Mouse (Mus musculus) yolk sac, embryonic 10.5 days (tissue): Measurements from ENCODE around the gene Olfr1201.

ENCODE experiments used
- DNase-seq: peaks from one replicate; pipeline ENCODE4 v3.0.0-alpha.2; 2017; ENCODE audit warnings: low spot score

Olfr1201 gene

GRCm38 (mm10) chr2:88792736-88793135, at the start of gene Olfr1201:
Gene Olfr1201 (plus strand): TSS chr2:88793036.
- DNase-seq: no peak

DNA sequence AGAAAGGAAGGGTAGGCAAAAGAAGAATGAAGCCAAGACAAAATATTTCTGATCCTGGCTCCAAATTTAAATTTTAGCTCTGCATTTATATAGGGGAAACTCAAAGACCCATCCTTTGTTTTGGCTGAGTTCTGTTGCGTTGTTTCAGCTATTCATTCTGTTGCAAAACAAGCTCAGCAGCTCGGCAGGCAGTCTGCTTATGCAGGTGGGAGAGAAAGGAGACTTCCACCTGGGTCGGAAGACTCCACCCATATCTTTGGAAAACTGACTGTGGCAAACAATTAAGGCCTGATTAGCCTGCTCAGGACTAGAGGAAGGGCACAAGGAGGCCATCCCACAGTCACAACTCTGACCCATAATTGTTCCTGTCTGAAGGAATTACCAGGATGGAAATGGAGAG, 49.5 kb upstream of the Olfr1201 start:
- DNase-seq: no peak

DNA sequence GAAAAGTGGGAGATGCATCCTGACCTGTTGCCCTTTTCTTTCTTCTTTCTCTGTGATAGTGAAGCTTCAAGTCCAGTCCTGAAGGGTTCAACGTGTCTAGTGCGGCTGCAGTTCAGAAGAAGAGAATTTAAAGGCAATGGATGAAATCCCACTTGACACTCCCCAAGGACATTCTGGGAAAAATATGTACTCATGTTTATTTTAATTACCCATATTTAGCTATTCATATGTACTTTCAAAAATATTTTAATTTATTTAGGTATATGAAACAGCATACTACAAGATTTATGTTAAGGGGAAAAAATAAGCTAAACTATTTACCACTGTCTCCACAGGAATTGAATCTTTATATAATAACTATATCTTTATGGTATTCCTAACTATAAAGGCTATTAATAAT, 41.6 kb upstream of the Olfr1201 start, which contains the start of gene Olfr1198:
TSS of gene Olfr1198 (minus strand) at position 101 of the 400 bp plus-strand sequence.
- DNase-seq: no peak

DNA sequence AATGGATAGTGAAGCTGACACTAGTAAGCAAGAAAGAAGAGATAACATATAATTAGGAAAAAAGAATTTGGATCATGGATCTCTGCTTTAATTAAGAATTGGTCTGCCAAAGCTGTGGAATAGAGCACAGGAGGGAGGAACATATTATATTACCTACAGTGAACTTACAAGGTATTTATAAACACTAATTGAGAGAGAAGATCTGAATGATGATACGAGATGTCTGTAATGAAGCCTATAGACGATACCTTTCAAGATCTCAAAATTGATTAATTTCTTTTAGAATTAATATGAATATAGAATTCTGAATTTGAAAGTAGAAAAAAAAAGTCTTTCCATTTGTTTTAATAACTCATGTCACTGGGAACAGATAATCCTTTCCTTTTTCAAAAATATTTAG, 32.5 kb upstream of the Olfr1201 start, which contains the start of gene Olfr1199:
TSS of gene Olfr1199 (minus strand) at position 101 of the 400 bp plus-strand sequence.
- DNase-seq: no peak

- DNase-seq: no peak
These were observed 22.4 kb upstream of the Olfr1201 start, which contains the start of gene Olfr1200 for GRCm38 (mm10) chr2:88770388-88770787. Gene Olfr1200 (minus strand): TSS chr2:88770488.

DNA sequence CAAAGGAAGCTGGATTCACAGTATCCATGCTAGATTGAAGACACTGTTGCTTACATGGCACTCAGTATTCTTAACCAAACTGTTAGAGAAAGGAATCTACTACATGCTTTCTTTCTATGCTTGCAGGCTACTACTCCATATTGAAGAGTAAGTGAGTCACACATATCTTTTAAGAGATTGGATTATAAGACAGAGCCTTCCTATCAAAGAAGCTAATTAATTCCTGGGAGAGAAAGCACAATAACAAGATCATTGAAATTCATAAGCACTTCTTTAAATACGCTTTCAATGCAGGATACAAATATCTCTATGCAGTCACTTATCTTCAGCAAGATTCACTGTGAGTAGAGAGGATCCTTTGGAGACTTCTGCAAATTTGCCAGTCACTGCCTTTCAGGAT, 21.4 kb downstream of the Olfr1201 start, which contains the start of gene Olfr1202:
TSS of gene Olfr1202 (plus strand) at position 301 of the 400 bp plus-strand sequence.
- DNase-seq: no peak

GRCm38 (mm10) chr2:88829437-88829836, 36.6 kb downstream of the Olfr1201 start, which contains the start of gene Olfr1205:
Gene Olfr1205 (plus strand): TSS chr2:88829737.
- no peak for DNase-seq

- DNase-seq: no peak
These were observed 45.6 kb downstream of the Olfr1201 start for GRCm38 (mm10) chr2:88838477-88838876.
